Mouse (Mus musculus) MEL (cell line): Measurements from ENCODE around the gene Got1. TPM values are rescaled to one million over a fixed set of nuclear protein-coding genes. Genes with fewer than 3 reads are reported as not detected.

Experiments
- DNase-seq: peaks from one replicate; pipeline ENCODE4 v3.0.0; 2011; ENCODE audit warnings: low read depth, low spot score
- H3K27ac ChIP-seq: 2 replicates; pipeline ENCODE4 v1.5.1; 2012; ENCODE audit warnings: low read depth, mild to moderate bottlenecking, control low read depth, low read length, moderate library complexity; ENCODE audit not compliant: control insufficient read depth
- H3K27me3 ChIP-seq, 2 experiments: fragments of 150-350 bp in 1 of 2; sonication (generic) in 1 of 2; 2 replicates each; pipeline ENCODE4 v1.6.1; 2012; ENCODE audit warnings: low read length in 2 of 2, mild to moderate bottlenecking in 2 of 2, improper control_type of control experiment in 1 of 2, moderate library complexity in 1 of 2; ENCODE audit not compliant: insufficient read depth in 2 of 2, control insufficient read depth in 1 of 2
- H3K36me3 ChIP-seq, 2 experiments: 2 replicates each; pipeline ENCODE4 v1.6.1; 2012 to 2014; ENCODE audit warnings: low read length in 2 of 2, improper control_type of control experiment in 1 of 2, inconsistent platforms in 1 of 2, mild to moderate bottlenecking in 1 of 2; ENCODE audit not compliant: insufficient read depth in 2 of 2, control insufficient read depth in 1 of 2
- H3K4me1 ChIP-seq, 2 experiments: fragments of 150-350 bp in 1 of 2; sonication (generic) in 1 of 2; 2 replicates each; pipeline ENCODE4 v1.6.1; 2012; ENCODE audit warnings: low read length in 2 of 2, improper control_type of control experiment in 1 of 2, mild to moderate bottlenecking in 1 of 2; ENCODE audit not compliant: insufficient read depth in 2 of 2, control insufficient read depth in 1 of 2
- H3K4me3 ChIP-seq, 2 experiments: fragments of 150-350 bp in 1 of 2; sonication (generic) in 1 of 2; 2 replicates each; pipeline ENCODE4 v1.5.1; 2012; ENCODE audit warnings: low read depth in 2 of 2, low read length in 2 of 2, mild to moderate bottlenecking in 2 of 2, moderate library complexity in 2 of 2, control low read depth in 1 of 2, improper control_type of control experiment in 1 of 2; ENCODE audit not compliant: control insufficient read depth in 1 of 2, insufficient read depth in 1 of 2
- H3K79me2 ChIP-seq: 2 replicates; pipeline ENCODE4 v1.6.1; 2012; ENCODE audit warnings: mild to moderate bottlenecking, low read length, moderate library complexity; ENCODE audit not compliant: control insufficient read depth, poor library complexity, insufficient read depth
- H3K9ac ChIP-seq: 2 replicates; pipeline ENCODE4 v1.6.1; 2012; ENCODE audit warnings: low read depth, mild to moderate bottlenecking, control low read depth, low read length, moderate library complexity; ENCODE audit not compliant: control insufficient read depth, poor library complexity, severe bottlenecking
- H3K9me3 ChIP-seq: fragments of 150-350 bp; sonication (generic); replicated peaks from 2 replicates; pipeline ENCODE4 v1.6.1; 2012; ENCODE audit warnings: mild to moderate bottlenecking, low read length, improper control_type of control experiment, moderate library complexity; ENCODE audit not compliant: insufficient read depth
- BHLHE40 ChIP-seq: IDR thresholded peaks from 2 replicates; pipeline ENCODE4 v1.6.1; 2012; ENCODE audit warnings: low read depth, mild to moderate bottlenecking, inconsistent platforms, low read length, improper control_type of control experiment, borderline replicate concordance
- CTCF ChIP-seq, 3 experiments: IDR thresholded peaks in 2 of 3; conservative IDR thresholded peaks in 1 of 3; 2 replicates each; pipeline ENCODE4 v1.5.1; 2011 to 2012; ENCODE audit warnings: low read length in 3 of 3, low read depth in 2 of 3, mild to moderate bottlenecking in 2 of 3, improper control_type of control experiment in 1 of 3, inconsistent platforms in 1 of 3, mixed read lengths in 1 of 3, moderate library complexity in 1 of 3; ENCODE audit not compliant: control insufficient read depth in 1 of 3, insufficient read depth in 1 of 3, poor library complexity in 1 of 3, severe bottlenecking in 1 of 3
- ELF1 ChIP-seq: IDR thresholded peaks from 2 replicates; pipeline ENCODE4 v1.6.1; 2014; ENCODE audit warnings: low read depth, mild to moderate bottlenecking, inconsistent platforms, low read length, improper control_type of control experiment, moderate library complexity
- ETS1 ChIP-seq: IDR thresholded peaks from 2 replicates; pipeline ENCODE4 v1.6.1; 2012; ENCODE audit warnings: low read depth, mild to moderate bottlenecking, inconsistent platforms, low read length, improper control_type of control experiment, moderate library complexity
- GATA1 ChIP-seq: IDR thresholded peaks from 2 replicates; pipeline ENCODE4 v1.6.1; 2011; ENCODE audit warnings: low read depth, low read length, improper control_type of control experiment
- HCFC1 ChIP-seq: IDR thresholded peaks from 2 replicates; pipeline ENCODE4 v1.6.1; 2012; ENCODE audit warnings: low read depth, mild to moderate bottlenecking, inconsistent platforms, low read length, improper control_type of control experiment, moderate library complexity
- JUND ChIP-seq: IDR thresholded peaks from 2 replicates; pipeline ENCODE4 v1.6.1; 2011; ENCODE audit warnings: low read depth, mild to moderate bottlenecking, improper control_type of control experiment, low read length
- MAFK ChIP-seq: IDR thresholded peaks from 2 replicates; pipeline ENCODE4 v1.6.1; 2011; ENCODE audit warnings: low read depth, mild to moderate bottlenecking, low read length, improper control_type of control experiment, borderline replicate concordance
- MAX ChIP-seq: IDR thresholded peaks from 2 replicates; pipeline ENCODE4 v1.6.1; 2011; ENCODE audit warnings: low read length, improper control_type of control experiment
- MAZ ChIP-seq: IDR thresholded peaks from 2 replicates; pipeline ENCODE4 v1.6.1; 2012; ENCODE audit warnings: low read depth, mild to moderate bottlenecking, inconsistent platforms, low read length, improper control_type of control experiment
- MYB ChIP-seq: IDR thresholded peaks from 2 replicates; pipeline ENCODE4 v1.6.1; 2011; ENCODE audit warnings: mild to moderate bottlenecking, low read depth, low read length, improper control_type of control experiment
- MYC ChIP-seq: IDR thresholded peaks from 2 replicates; pipeline ENCODE4 v1.6.1; 2011; ENCODE audit warnings: low read depth, mild to moderate bottlenecking, low read length, improper control_type of control experiment, moderate library complexity
- NELFE ChIP-seq: IDR thresholded peaks from 2 replicates; pipeline ENCODE4 v1.6.1; 2011; ENCODE audit warnings: low read depth, low read length, improper control_type of control experiment
- NRF1 ChIP-seq: IDR thresholded peaks from 2 replicates; pipeline ENCODE4 v1.6.1; 2014; ENCODE audit warnings: low read depth, mild to moderate bottlenecking, inconsistent platforms, low read length, improper control_type of control experiment, moderate library complexity; ENCODE audit not compliant: poor library complexity, insufficient read depth, severe bottlenecking
- POLR2AphosphoS2 ChIP-seq: IDR thresholded peaks from 2 replicates; pipeline ENCODE4 v1.6.1; 2011; ENCODE audit warnings: low read length, improper control_type of control experiment
- RCOR1 ChIP-seq: IDR thresholded peaks from 2 replicates; pipeline ENCODE4 v1.6.1; 2012; ENCODE audit warnings: low read depth, mild to moderate bottlenecking, inconsistent platforms, low read length, improper control_type of control experiment
- UBTF ChIP-seq: IDR thresholded peaks from 2 replicates; pipeline ENCODE4 v1.6.1; 2012; ENCODE audit warnings: low read depth, mild to moderate bottlenecking, inconsistent platforms, low read length, improper control_type of control experiment, moderate library complexity, borderline replicate concordance; ENCODE audit not compliant: insufficient read depth
- USF1 ChIP-seq: IDR thresholded peaks from 2 replicates; pipeline ENCODE4 v1.6.1; 2014; ENCODE audit warnings: low read depth, mild to moderate bottlenecking, inconsistent platforms, low read length, improper control_type of control experiment, moderate library complexity
- USF2 ChIP-seq, 2 experiments: IDR thresholded peaks; 2 replicates each; pipeline ENCODE4 v1.6.1; 2011 to 2012; ENCODE audit warnings: improper control_type of control experiment in 2 of 2, low read length in 2 of 2, borderline replicate concordance in 1 of 2, inconsistent platforms in 1 of 2, low read depth in 1 of 2, mild to moderate bottlenecking in 1 of 2; ENCODE audit not compliant: insufficient read depth in 1 of 2
- ZC3H11A ChIP-seq: IDR thresholded peaks from 2 replicates; pipeline ENCODE4 v1.6.1; 2012; ENCODE audit warnings: low read depth, mild to moderate bottlenecking, inconsistent platforms, low read length, improper control_type of control experiment
- ZKSCAN1 ChIP-seq: IDR thresholded peaks from 2 replicates; pipeline ENCODE4 v1.6.1; 2012; ENCODE audit warnings: low read depth, mild to moderate bottlenecking, inconsistent platforms, low read length, improper control_type of control experiment, moderate library complexity
- ZNF384 ChIP-seq: IDR thresholded peaks from 2 replicates; pipeline ENCODE4 v1.6.1; 2012; ENCODE audit warnings: low read depth, mild to moderate bottlenecking, inconsistent platforms, low read length, improper control_type of control experiment
- polyA plus RNA-seq, 2 experiments: library from polyadenylated mRNA; stranded (reverse) in 1 of 2; unstranded in 1 of 2; fragments of >175 nt in 1 of 2; fragments of >200 nt in 1 of 2; gene quantifications; 2 replicates each; pipeline versions ENCODE4 v1.2.1 to v1.2.4; 2012; ENCODE audit warnings: low replicate concordance in 2 of 2, low read depth in 1 of 2; ENCODE audit not compliant: insufficient read length in 2 of 2, insufficient read depth in 1 of 2, missing spikeins in 1 of 2
- total RNA-seq: library from RNA; depleted of rRNA; stranded (reverse); fragments of 300-350 nt; gene quantifications from 2 replicates; pipeline ENCODE4 v1.2.3, GENCODE M21; 2012; rRNA removed

The Got1 gene
- total and polyA plus RNA-seq, 3 experiments, result 60.4 to 213 (median 106) TPM

DNA sequence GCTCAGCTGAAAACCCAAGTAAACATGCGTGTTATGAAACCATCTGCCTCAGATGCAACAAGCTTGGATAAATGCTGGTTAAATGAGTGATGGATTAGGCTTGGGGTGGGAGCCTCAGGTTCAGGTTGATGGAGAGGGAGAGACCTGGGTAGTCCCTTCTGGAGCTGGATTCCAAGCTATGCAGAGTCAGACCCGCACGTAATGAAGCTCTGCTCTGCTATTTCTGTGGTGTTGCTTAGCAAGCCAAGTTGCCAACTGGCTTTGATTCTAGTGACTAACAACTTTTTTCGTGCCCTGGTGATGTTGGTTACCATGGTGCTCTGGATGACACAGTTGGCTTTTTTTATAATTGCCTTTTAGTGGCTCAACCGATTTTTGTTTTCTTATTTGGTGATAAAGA, 72.2 kb downstream of the Got1 start:
- DNase-seq, result no peak
- Histone ChIP-seq H3K36me3 (no peaks in the 10 kb centered on the region), H3K79me2 (no peaks in the 10 kb centered on the region), H3K27me3 (peaks cover 0 to 3% of the 10 kb centered on the region in 2 experiments; a peak in 2 of 4 replicates), H3K4me3 (no peak overlapping the region), H3K9ac (no peak overlapping the region), H3K9me3 (no peaks in the 10 kb centered on the region), H3K4me1 (no peaks in the 10 kb centered on the region), H3K27ac (no peak overlapping the region)
- TF ChIP-seq USF1 (no peak), MYB (no peak), NELFE (no peak), RCOR1 (no peak), MYC (no peak), ZNF384 (no peak), HCFC1 (no peak), GATA1 (no peak), BHLHE40 (no peak), MAFK (no peak)
- TF ChIP-seq, all 39 proteins: peak for 0

DNA sequence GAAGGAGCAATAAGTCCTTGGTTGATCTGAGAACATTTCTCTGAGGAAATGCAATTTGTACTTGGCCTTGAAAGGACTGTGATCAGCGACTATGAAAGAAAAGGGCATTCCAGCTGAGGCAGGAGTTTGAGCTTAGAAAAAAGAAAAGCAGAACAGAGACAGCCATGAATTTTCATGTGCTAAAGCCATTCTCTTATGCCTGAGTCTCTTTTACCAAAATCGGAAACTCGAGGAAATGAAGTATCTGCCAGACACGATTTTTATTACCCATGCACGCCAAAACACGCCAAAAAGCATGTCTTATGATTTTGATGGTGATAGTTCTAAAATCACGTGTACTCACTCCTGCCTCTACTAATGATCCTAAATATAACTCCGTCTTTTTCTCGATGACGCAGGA, 72.8 kb downstream of the Got1 start:
- TF ChIP-seq NRF1 (no peak), MAX (no peak), ZC3H11A (no peak), HCFC1 (no peak), ETS1 (no peak), ZKSCAN1 (no peak), MAZ (no peak), ELF1 (no peak), GATA1 (no peak), JUND (no peak), UBTF (no peak), CTCF (IDR thresholded peaks at IDR 0.05 in 2 of 3, conservative IDR thresholded peaks at IDR 0.05 in 1 of 3; ENCODE audit: control insufficient read depth in 1 of 3, insufficient read depth in 1 of 3, low read depth in 2 of 3, low read length in 3 of 3, poor library complexity in 1 of 3, severe bottlenecking in 1 of 3) (no peak), USF2 (IDR thresholded peaks at IDR 0.05; ENCODE audit: borderline replicate concordance in 1 of 2, insufficient read depth in 1 of 2, low read depth in 1 of 2, low read length in 2 of 2) (no peak), POLR2AphosphoS2 (no peak)

More for the DNA sequence above, 72.8 kb downstream of the Got1 start:
- Histone ChIP-seq H3K9me3 (no peaks in the 10 kb centered on the region), H3K9ac (no peak overlapping the region), H3K27me3 (peaks cover 0 to 3% of the 10 kb centered on the region in 2 experiments; a peak in 2 of 4 replicates), H3K27ac (no peak overlapping the region), H3K4me1 (no peaks in the 10 kb centered on the region), H3K4me3 (no peak overlapping the region), H3K79me2 (no peaks in the 10 kb centered on the region), H3K36me3 (no peaks in the 10 kb centered on the region)
- no peak for DNase-seq

Other genes with a start within 250 kb of the Got1 start
- not detected in 2 replicates for gene Hpse2, start 136.2 kb downstream of the Got1 start, total RNA-seq
- not detected for gene Hpse2, start 136.2 kb downstream of the Got1 start, polyA plus RNA-seq
- gene Cnnm1, start 84.2 kb downstream of the Got1 start, total RNA-seq, result not detected in 2 replicates
- under 1 TPM in 1 of 2 experiments, not detected in 1; 0.04 TPM for gene Cnnm1, start 84.2 kb downstream of the Got1 start, polyA plus RNA-seq
- not detected in 2 replicates for gene Nkx2-3, start 87.7 kb upstream of the Got1 start, total RNA-seq
- gene Nkx2-3, start 87.7 kb upstream of the Got1 start, polyA plus RNA-seq, result not detected
- 57.9 and 58.2 TPM in 2 replicates for gene Slc25a28, start 150.3 kb upstream of the Got1 start, total RNA-seq
- gene Slc25a28, start 150.3 kb upstream of the Got1 start, polyA plus RNA-seq, result 100 to 1,000 TPM in 1 of 2 experiments, not detected in 1; 110 TPM
- gene Entpd7, start 165.1 kb upstream of the Got1 start, total RNA-seq, result 7.7 and 8.0 TPM in 2 replicates
- gene Entpd7, start 165.1 kb upstream of the Got1 start, polyA plus RNA-seq, result 1 to 10 TPM in 1 of 2 experiments, not detected in 1; 4.2 TPM
- gene Cutc, start 228.4 kb upstream of the Got1 start, total RNA-seq, result 10.0 and 10.1 TPM in 2 replicates
- gene Cutc, start 228.4 kb upstream of the Got1 start, polyA plus RNA-seq, result 10 to 100 TPM in 1 of 2 experiments, not detected in 1; 18.8 TPM
- 30.1 and 32.4 TPM in 2 replicates for gene Cox15, start 228.4 kb upstream of the Got1 start, total RNA-seq
- 10 to 100 TPM; 30.2 to 59.1 TPM for gene Cox15, start 228.4 kb upstream of the Got1 start, polyA plus RNA-seq